9 mouse cellular contexts compared by ENCODE assay signal in genomic region chr17:73891590-73891989, GRCm38 (mm10). TPM values are rescaled to one million over a fixed set of nuclear protein-coding genes. Genes with fewer than 3 reads are reported as not detected.
DNase-seq lines count a peak whose midpoint lies in the region; ATAC-seq and TF ChIP-seq lines count a peak whose summit lies in the region.
"Had no signal": no experiment of that assay in that cellular context is flagged by ENCODE, and none has a peak within 500 bp of the region (broad histone marks: within the 10 kb centered on the region; RNA-seq: fewer than 3 reads in every experiment).

No protein-coding gene starts in this region.

- no peaks in the 10 kb centered on the region for H3K27me3 ChIP-seq in CH12.LX (replicated peaks)
- no peaks in the 10 kb centered on the region for H3K27me3 ChIP-seq in hindbrain, embryonic 11.5 days (ENCODE audit: control insufficient read depth, insufficient read depth, low read length)
- H3K27me3 ChIP-seq: midbrain, embryonic 12.5 days had no signal

- H3K4me1 ChIP-seq in CH12.LX (ENCODE audit: control insufficient read depth in 1 of 2, insufficient read depth in 2 of 2): no peaks in the 10 kb centered on the region
- H3K4me1 ChIP-seq in hindbrain, embryonic 11.5 days (replicated peaks; ENCODE audit: control insufficient read depth, insufficient read depth, low read length): no peaks in the 10 kb centered on the region
- H3K4me1 ChIP-seq: heart, embryonic 10.5 days; midbrain, embryonic 12.5 days had no signal

- peak; percentile 60 for TF ChIP-seq RAD21 in CH12.LX (IDR thresholded peaks at IDR 0.05; ENCODE audit: low read depth, low read length)

- no peaks in the 10 kb centered on the region for H3K36me3 ChIP-seq in CH12.LX (replicated peaks in 1 of 2; ENCODE audit: control insufficient read depth in 1 of 2, insufficient read depth in 1 of 2, low read length in 1 of 2)
- H3K36me3 ChIP-seq in hindbrain, embryonic 11.5 days (ENCODE audit: control insufficient read depth, insufficient read depth, low read length): no peaks in the 10 kb centered on the region
- H3K36me3 ChIP-seq: heart, embryonic 10.5 days; midbrain, embryonic 12.5 days had no signal

- 100% methylated on average over 1 of the region's 1 CpGs for WGBS in hindbrain, embryonic 11.5 days

- H3K4me3 ChIP-seq in CH12.LX (replicated peaks in 1 of 3; ENCODE audit: low read depth in 2 of 3, low read length in 2 of 3, poor library complexity in 1 of 3): no peak overlapping the region
- no peak overlapping the region for H3K4me3 ChIP-seq in hindbrain, embryonic 11.5 days (ENCODE audit: low read depth, low read length)
- H3K4me3 ChIP-seq: heart, embryonic 10.5 days; midbrain, embryonic 12.5 days had no signal

- no peaks in the 10 kb centered on the region for H3K9me3 ChIP-seq in CH12.LX (replicated peaks; ENCODE audit: low read length)
- no peaks in the 10 kb centered on the region for H3K9me3 ChIP-seq in hindbrain, embryonic 11.5 days (ENCODE audit: control insufficient read depth, low read length)
- H3K9me3 ChIP-seq: heart, embryonic 10.5 days; midbrain, embryonic 12.5 days had no signal

- in situ Hi-C loops in CH12.LX (cut with MboI; ENCODE audit: low pct_ligation_motif_present, low pct_unique_long_range_greater_than_20kb, low sequenced_read_pairs): loop anchor here (25.0 kb wide), 1 partner anchor 329 kb away; no protein-coding TSS in a partner anchor

- no peak overlapping the region for H3K9ac ChIP-seq in CH12.LX (ENCODE audit: insufficient read depth, low read depth)
- H3K9ac ChIP-seq in hindbrain, embryonic 11.5 days (ENCODE audit: low read depth, low read length): no peak overlapping the region
- H3K9ac ChIP-seq: midbrain, embryonic 12.5 days had no signal

- dilution Hi-C loops in CH12.LX (cut with MboI; ENCODE audit: extremely low pct_ligation_motif_present, extremely low pct_unique_long_range_greater_than_20kb, low sequenced_read_pairs): no loop called here

- TF ChIP-seq EP300 in CH12.LX (IDR thresholded peaks at IDR 0.05; ENCODE audit: low read length): no peak

- H3K4me2 ChIP-seq in CH12.LX (ENCODE audit: insufficient read depth, low read depth, poor library complexity, severe bottlenecking): no peak overlapping the region
- no peak overlapping the region for H3K4me2 ChIP-seq in hindbrain, embryonic 11.5 days (replicated peaks; ENCODE audit: low read depth, low read length)
- H3K4me2 ChIP-seq: midbrain, embryonic 12.5 days had no signal

- no peak for ATAC-seq in hindbrain, embryonic 11.5 days (ENCODE audit: low FRiP score)

- no peak overlapping the region for H3K27ac ChIP-seq in CH12.LX (ENCODE audit: insufficient read depth, low read depth)
- no peak overlapping the region for H3K27ac ChIP-seq in hindbrain, embryonic 11.5 days (ENCODE audit: low read depth, low read length)
- H3K27ac ChIP-seq: heart, embryonic 10.5 days; midbrain, embryonic 12.5 days had no signal

- TF ChIP-seq CTCF in CH12.LX (conservative IDR thresholded peaks at IDR 0.05 in 1 of 2, IDR thresholded peaks at IDR 0.05 in 1 of 2; ENCODE audit: low read depth in 2 of 2, low read length in 2 of 2): peak in 1 of 2 experiments; percentile 72; a peak in 2 of 4 replicates

- H3K79me2 ChIP-seq in CH12.LX (replicated peaks; ENCODE audit: control insufficient read depth, extremely low read depth, insufficient read depth, poor library complexity, severe bottlenecking): no peaks in the 10 kb centered on the region

- no peak for TF ChIP-seq POLR2A in CH12.LX (IDR thresholded peaks at IDR 0.05; ENCODE audit: low read depth, low read length)

- DNase-seq in kidney, adult 8-10 months: peak; percentile 29 to 33
- DNase-seq in kidney, adult 11 months: no peak
- DNase-seq in A20 (ENCODE audit: low read depth, low spot score): peak; percentile 17
- DNase-seq in CH12.LX (ENCODE audit: extremely low read depth): peak; percentile 44
- DNase-seq in kidney, postnatal 36 days: peak; percentile 45
- no peak for DNase-seq in hindbrain, embryonic 11.5 days (ENCODE audit: low spot score)
- DNase-seq in MN1 (ENCODE audit: low spot score): no peak

TF ChIP-seq in CH12.LX, 34 proteins besides CTCF, POLR2A, EP300 and RAD21:
- TF ChIP-seq SMC3 (IDR thresholded peaks at IDR 0.05; ENCODE audit: low read depth, low read length): peak; percentile 66
- TF ChIP-seq E2F4 (IDR thresholded peaks at IDR 0.05; ENCODE audit: insufficient replicate concordance, low read depth, low read length): no peak

RNA-seq across cellular contexts. Expression of gene Xdh, which starts 58.4 kb away (rescaled TPM):
- total RNA-seq in CH12.LX (2012; rRNA removed) (0.04 and 0.17 TPM in 2 replicates), CH12.LX (2014; rRNA removed) (not detected in 2 replicates)
- not detected in 2 replicates for polyA plus RNA-seq in CH12.LX (2012; ENCODE audit: insufficient read length, low read depth)
- 0.48 and 0.56 TPM in 2 replicates for polyA plus RNA-seq in hindbrain, embryonic 11.5 days (2014; fragmentation: Nextera tagmentation; extraction: Ambion mirVana)

Comparison
In these comparisons a context has a peak if more than half of its experiments do, and no peak if none do; other contexts are left out.
1. DNase-seq: peak in kidney, adult 8-10 months (2 of 2), A20 (single experiment), CH12.LX (single experiment) and kidney, postnatal 36 days (2 of 2); none in kidney, adult 11 months (single experiment), hindbrain, embryonic 11.5 days (single experiment) and MN1 (single experiment).